Comparison of ENCODE assay signal across 8 mouse cellular contexts in the genomic region with DNA sequence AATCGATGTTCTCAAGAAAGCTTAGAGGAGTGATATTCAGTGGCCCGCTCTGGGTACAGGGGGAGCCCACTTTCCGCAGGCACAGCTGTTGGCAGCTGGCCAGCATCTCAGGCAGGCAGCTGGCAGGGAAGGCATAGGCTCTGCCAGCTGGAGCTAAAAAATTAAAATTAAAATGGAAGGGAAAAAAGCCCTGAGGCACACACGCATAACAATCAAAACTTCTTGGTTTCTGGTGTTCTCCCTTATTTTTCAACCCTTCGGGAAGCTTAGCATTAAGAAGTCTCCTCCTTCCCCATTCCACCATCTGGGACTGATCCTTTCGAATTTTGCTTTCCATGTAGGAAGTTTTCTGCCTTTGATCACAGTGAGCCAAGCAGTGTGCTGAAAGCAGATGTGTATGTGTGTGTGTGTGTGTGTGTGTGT.
A peak's percentile ranks its signal among the peaks of the same experiment; 100 is the strongest.
DNase-seq lines count a peak whose midpoint lies in the region; ATAC-seq and TF ChIP-seq lines count a peak whose summit lies in the region.
"Had no signal": no experiment of that assay in that cellular context is flagged by ENCODE, and none has a peak within 500 bp of the region (broad histone marks: within the 10 kb centered on the region; RNA-seq: fewer than 3 reads in every experiment).

No protein-coding gene starts in this region.

- no peaks in the 10 kb centered on the region for H3K4me1 ChIP-seq in lung, embryonic 14.5 days (ENCODE audit: insufficient read depth)
- H3K4me1 ChIP-seq in lung, postnatal 0 days (ENCODE audit: insufficient read depth, low read depth, low read length) = no peaks in the 10 kb centered on the region

- WGBS in lung, embryonic 14.5 days = 57% methylated on average over 6 of the region's 6 CpGs
- WGBS in lung, postnatal 0 days = 63% methylated on average over 6 of the region's 6 CpGs

- no peak overlapping the region for H3K9ac ChIP-seq in lung, embryonic 14.5 days
- H3K9ac ChIP-seq in lung, postnatal 0 days (replicated peaks; ENCODE audit: low read depth) = no peak overlapping the region

- H3K36me3 ChIP-seq in lung, embryonic 14.5 days (ENCODE audit: insufficient read depth) = no peaks in the 10 kb centered on the region
- no peaks in the 10 kb centered on the region for H3K36me3 ChIP-seq in lung, postnatal 0 days (ENCODE audit: insufficient read depth, low read length)

- no peak for TF ChIP-seq EP300 in lung, postnatal 0 days (IDR thresholded peaks at IDR 0.05)

- no peak overlapping the region for H3K27ac ChIP-seq in lung, embryonic 14.5 days (ENCODE audit: low read depth)
- H3K27ac ChIP-seq in lung, postnatal 0 days (ENCODE audit: low read length) = no peak overlapping the region

- no peak for TF ChIP-seq CTCF in lung, embryonic 14.5 days (IDR thresholded peaks at IDR 0.05; ENCODE audit: low read depth)
- no peak for TF ChIP-seq CTCF in lung, postnatal 0 days (IDR thresholded peaks at IDR 0.05)

- no peak for ATAC-seq in lung, embryonic 14.5 days (ENCODE audit: insufficient read depth)
- ATAC-seq in lung, postnatal 0 days = no peak

- no peaks in the 10 kb centered on the region for H3K9me3 ChIP-seq in lung, embryonic 14.5 days (ENCODE audit: low read depth, low read length)
- no peaks in the 10 kb centered on the region for H3K9me3 ChIP-seq in lung, postnatal 0 days (ENCODE audit: low read length)

- peak; percentile 14 for DNase-seq in lung, embryonic 14.5 days
- DNase-seq in lung, postnatal 0 days (ENCODE audit: low spot score) = no peak
- peak; percentile 7 to 29 for DNase-seq in frontal cortex, adult 2 months (ENCODE audit: extremely low spot score in 1 of 2, low spot score in 1 of 2)
- peak; percentile 12 to 24 for DNase-seq in layer of hippocampus, postnatal 25 days (ENCODE audit: extremely low spot score in 1 of 2, low spot score in 1 of 2)
- DNase-seq in right cerebral cortex, postnatal 10 days (ENCODE audit: low spot score in 2 of 2) = peak; percentile 67 to 71
- no peak for DNase-seq in thymus, adult 18-20 months
- DNase-seq in thymus, postnatal 14 days = no peak

- no peak overlapping the region for H3K4me3 ChIP-seq in lung, embryonic 14.5 days (ENCODE audit: low read depth, low read length)
- H3K4me3 ChIP-seq in lung, postnatal 0 days (ENCODE audit: low read depth, low read length) = no peak overlapping the region
- H3K4me3 ChIP-seq: erythroblast, embryonic 14.5 days had no signal

- no peaks in the 10 kb centered on the region for H3K27me3 ChIP-seq in lung, embryonic 14.5 days (ENCODE audit: insufficient read depth, low read length)
- H3K27me3 ChIP-seq in lung, postnatal 0 days (replicated peaks; ENCODE audit: insufficient read depth, low read length) = no peaks in the 10 kb centered on the region

- no peak overlapping the region for H3K4me2 ChIP-seq in lung, embryonic 14.5 days
- no peak overlapping the region for H3K4me2 ChIP-seq in lung, postnatal 0 days (replicated peaks; ENCODE audit: low read depth, low read length)

Comparison
In these comparisons a context has a peak if more than half of its experiments do, and no peak if none do; other contexts are left out.
1. DNase-seq: peak in lung, embryonic 14.5 days (single experiment), frontal cortex, adult 2 months (2 of 2), layer of hippocampus, postnatal 25 days (2 of 2) and right cerebral cortex, postnatal 10 days (2 of 2); none in lung, postnatal 0 days (single experiment), thymus, adult 18-20 months (0 of 2) and thymus, postnatal 14 days (single experiment).